Mouse (Mus musculus) adrenal gland, postnatal 25 days (tissue): Measurements from ENCODE around the gene Pitx1. TPM values are rescaled to one million over a fixed set of nuclear protein-coding genes. Genes with fewer than 3 reads are reported as not detected.

ENCODE experiments used
- DNase-seq: peaks from one replicate; pipeline ENCODE4 v3.0.0; 2021; ENCODE audit warnings: mixed read lengths
- total RNA-seq: library from RNA; stranded (reverse); gene quantifications from 2 replicates; pipeline ENCODE4 v1.2.3, GENCODE M21; 2021

Gene Pitx1
- total RNA-seq, 1 experiment from 2014 or later = not detected

GRCm38 (mm10) chr13:55830833-55831721 lies 4.9 kb downstream of the Pitx1 start:
- no peak for DNase-seq

GRCm38 (mm10) chr13:55830081-55830832 lies 5.7 kb downstream of the Pitx1 start:
- DNase-seq = no peak

DNA sequence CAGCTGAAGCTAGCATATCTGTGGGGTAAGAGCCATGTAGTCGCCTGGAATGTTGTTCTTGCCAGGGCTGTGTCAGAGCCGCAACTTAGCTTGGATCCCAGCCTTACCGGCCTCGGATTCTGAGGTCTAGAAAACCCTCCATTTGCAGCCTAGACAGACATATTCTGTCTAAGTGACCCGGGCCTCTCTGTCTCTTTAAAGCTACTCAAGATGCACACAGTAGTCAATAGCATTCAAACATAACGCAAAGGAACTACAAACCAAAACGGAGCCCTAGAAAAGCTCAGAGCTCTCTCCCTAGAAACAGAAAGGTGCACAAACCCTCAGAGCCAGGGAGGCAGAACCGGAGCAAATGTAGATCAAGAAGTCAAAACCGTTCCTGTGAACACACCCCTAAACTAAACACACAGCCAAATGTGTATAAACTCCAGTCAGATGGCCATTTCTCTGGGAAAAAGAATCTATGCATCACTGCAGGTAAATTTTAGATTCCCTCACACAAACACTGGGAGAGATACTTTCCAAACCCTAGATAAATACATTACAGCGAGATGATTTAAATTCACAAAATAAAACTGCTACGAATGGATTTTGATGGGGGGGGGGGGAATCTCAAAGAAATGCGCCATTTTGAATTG lies 6.9 kb downstream of the Pitx1 start:
- no peak for DNase-seq

DNA sequence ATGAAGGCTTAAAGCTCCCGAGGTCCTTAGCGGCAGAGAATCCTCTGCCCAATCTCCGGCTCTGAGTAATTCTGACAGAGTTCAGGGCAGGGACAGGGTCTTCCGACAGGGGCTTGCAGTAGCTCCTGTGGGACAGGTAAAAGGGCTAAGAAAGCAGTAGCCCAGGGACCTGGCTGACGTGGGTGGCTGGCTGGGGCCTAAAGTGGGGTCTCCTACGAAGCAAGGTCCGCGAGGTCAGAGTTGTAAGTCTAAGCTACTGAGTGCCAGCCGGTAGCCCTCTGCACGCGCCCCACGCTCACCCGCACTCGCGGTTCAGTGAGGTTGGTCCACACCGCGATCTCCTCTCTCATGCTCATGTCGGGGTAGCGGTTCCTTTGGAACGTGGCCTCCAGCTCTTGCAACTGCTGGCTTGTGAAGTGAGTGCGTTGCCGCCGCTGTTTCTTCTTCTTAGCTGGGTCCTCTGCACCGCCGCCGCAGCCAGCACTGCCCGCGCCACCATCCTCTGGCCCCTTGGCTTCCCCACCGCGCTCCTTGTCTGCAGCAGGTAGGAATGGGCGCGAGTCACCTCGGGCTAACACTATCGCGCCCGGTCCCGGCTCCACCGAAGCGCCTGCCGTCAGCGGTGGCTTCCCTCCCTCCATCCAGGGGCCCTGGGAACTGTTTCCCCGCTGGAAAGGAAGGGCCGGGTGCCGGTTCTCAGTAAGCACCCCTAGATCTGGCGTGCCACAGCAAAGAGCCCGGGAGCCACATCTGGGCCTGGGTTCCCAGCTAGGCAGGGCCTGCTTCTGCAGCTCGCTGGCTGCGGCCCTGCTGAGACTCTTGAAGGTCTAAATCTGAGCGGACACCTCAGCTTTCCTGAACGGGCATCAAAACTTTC lies 7.6 kb downstream of the Pitx1 start:
- DNase-seq = no peak

- DNase-seq = no peak
Observed at GRCm38 (mm10) chr13:55827679-55828140, 8.3 kb downstream of the Pitx1 start.

DNA sequence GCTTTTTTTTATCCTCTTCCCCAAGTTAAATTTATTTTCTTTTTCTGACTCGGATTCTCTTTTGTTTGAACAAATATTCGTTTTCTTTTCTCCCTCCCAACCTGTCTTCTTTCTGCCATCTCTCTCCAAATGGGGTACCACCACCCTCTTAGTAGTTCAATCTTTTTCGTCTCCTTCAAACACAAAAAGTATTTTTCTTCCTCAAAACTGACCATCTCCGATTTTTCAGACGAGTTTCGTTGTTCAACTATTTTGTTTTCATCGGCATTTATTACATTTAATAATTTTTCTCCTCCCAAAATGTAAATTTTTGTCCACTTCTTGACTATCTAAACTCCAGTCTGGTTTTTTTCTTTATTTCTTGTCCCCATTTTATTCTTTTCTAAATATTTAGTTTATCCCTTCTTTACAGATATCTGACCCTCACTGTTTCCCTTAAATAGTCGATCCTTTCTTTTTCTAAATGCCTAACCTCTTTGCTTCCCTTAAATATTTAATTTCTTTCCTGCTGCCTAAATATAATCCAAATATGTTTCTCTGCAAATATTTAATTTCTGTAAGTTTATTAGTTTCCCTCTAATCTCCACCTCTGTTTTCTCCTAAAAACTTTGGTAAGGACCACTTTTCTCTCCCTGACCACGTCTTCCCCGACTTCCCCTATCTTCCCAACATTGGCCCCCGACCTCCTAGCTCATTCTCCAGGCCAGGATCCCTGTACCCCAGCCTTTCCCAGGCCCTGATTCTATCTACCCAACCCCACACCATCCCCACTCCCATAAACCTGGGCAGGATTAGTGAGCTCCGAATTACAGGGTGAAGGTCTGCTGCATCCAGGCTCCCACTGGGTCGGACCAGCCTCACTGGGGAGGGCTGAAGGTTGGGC lies 9.0 kb downstream of the Pitx1 start:
- no peak for DNase-seq

DNA sequence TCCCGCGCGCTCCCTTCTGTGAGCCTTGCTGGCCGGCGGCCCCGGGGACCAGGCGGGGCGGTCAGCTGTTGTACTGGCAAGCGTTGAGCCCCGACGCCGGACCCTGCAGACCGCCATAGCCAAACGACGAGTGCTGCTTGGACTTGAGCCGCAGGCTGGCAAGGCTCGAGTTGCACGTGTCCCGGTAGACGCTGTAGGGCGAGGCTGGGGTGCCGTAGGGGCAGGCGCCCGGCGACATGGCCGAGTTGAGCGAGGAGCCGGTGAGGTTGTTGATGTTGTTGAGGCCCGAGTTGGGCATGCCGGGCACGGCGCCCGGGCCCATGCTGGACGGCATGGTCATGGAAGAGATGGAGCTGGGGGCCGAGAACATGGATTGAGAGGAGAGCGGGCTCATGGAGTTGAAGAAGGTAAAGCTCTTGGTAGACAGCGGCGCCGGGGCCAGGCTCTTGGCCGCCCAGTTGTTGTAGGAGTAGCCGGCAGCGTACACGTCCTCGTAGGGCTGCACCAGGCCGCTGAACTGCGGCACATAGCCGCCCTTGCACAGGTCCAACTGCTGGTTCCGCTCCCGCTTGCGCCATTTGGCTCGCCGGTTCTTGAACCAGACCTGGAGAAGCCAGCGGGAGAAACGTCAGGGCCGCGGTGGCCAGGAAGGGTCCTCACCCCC lies 9.9 kb downstream of the Pitx1 start:
- no peak for DNase-seq

- no peak for DNase-seq
Observed at GRCm38 (mm10) chr13:55825245-55825681, 10.7 kb downstream of the Pitx1 start.

- no peak for DNase-seq
Observed at GRCm38 (mm10) chr13:55824151-55824945, 11.6 kb downstream of the Pitx1 start.

- no peak for DNase-seq
Observed at GRCm38 (mm10) chr13:55822499-55822898, 13.5 kb downstream of the Pitx1 start.

GRCm38 (mm10) chr13:55814834-55815233 lies 21.2 kb downstream of the Pitx1 start:
- no peak for DNase-seq

GRCm38 (mm10) chr13:55813490-55814016 lies 22.4 kb downstream of the Pitx1 start:
- DNase-seq = no peak

DNA sequence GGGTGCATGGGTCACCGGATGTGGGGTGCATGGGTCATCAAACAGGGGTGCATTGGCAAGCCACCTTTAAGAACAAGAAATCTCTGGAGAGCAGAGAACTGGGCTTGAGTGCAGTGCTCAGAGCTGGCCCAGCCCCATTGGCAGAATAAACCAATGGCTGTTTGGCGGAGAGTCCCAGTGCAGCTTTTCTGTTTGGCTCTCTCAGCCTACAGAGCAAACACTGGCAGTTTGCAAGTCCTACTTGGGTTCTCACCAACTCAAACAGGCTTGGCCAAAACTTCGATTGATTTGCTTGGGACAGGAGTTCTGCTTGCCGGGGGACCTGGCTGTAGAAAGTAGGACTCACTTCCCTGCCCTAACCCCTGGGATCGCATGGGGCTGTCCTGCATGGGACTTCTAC lies 25.0 kb downstream of the Pitx1 start:
- no peak for DNase-seq

DNA sequence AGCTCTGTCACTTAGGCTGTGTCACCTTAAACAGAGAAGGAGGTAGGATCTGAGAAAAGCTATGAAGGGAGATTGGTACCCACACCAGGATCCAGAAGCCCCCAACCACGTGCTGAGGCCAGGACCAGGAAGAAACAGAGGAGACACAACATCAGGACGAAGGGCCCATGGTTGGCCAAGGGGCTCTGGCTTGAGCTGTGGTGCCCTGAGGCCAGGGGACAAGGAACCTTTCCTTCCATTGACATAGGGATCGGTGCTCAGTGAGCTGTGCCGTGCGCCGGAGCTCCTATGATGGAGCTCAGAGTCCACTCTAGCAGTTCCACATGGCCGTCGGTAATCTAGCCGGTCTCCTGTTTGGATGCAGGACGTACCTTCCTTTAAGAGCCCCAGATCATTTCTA lies 26.3 kb downstream of the Pitx1 start:
- DNase-seq = no peak

- DNase-seq = no peak
Observed at GRCm38 (mm10) chr13:55809041-55809623, 26.9 kb downstream of the Pitx1 start.

DNA sequence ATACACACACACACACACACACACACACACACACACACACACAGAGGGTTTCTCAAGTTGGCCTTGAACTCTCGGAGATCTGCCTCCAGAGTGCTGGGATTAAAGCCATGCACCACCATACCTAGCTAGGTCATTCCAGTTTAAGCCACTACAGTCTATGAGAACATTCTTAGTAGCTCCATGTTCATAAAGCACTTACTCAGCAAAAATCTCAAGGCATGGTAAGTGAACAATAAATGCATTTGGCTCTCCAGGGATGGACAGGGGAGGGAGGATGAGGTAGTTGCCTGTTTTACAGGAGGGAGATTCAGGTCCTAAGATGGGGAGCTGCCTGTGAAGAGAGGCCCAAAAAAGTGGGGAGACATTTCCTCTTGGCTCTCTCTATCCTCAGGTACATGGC lies 32.0 kb downstream of the Pitx1 start:
- no peak for DNase-seq

- no peak for DNase-seq
Observed at GRCm38 (mm10) chr13:55801246-55801645, 34.7 kb downstream of the Pitx1 start.

GRCm38 (mm10) chr13:55786120-55786519 lies 49.9 kb downstream of the Pitx1 start:
- no peak for DNase-seq

- no peak for DNase-seq
Observed at GRCm38 (mm10) chr13:55784268-55784667, 51.7 kb downstream of the Pitx1 start, which contains the start of gene Catsper3. Gene Catsper3, plus strand, starts transcription at chr13:55784568.
